Mouse (Mus musculus): ENCODE measurements around the gene Krt1. TPM values are rescaled to one million over a fixed set of nuclear protein-coding genes. Genes with fewer than 3 reads are reported as not detected.

Krt1 gene
- 4.2 and 4.7 TPM in 2 replicates for polyA plus RNA-seq (2015; fragmentation: Nextera tagmentation; extraction: Ambion mirVana)

DNA sequence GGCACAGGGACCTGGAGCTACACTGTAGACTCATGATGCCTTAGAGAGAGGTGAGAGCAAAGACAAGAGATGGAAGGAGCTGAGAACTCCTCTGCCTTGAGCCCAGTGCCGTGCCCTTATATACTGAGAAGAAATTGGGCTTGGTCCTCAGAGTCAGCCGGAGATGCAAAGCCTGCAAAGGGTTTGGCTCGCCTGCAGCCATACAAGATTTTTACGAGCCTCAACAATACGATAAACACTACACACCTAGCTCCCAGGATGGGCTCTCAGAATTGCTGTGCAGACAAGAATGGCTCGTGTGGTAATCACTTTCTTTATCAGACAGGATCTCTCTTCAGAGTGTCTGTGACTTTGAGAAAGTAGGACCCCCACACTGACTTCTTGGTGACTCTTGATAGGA is at the start of gene Krt1:
TSS of gene Krt1 (minus strand) at position 101 of the 400 bp plus-strand sequence.
- Histone ChIP-seq H3K4me2 (replicated peaks) (no peak within 1 kb of the TSS), H3K9ac (replicated peaks) (no peak within 1 kb of the TSS), H3K4me1 (replicated peaks) (peaks cover 9% of the 10 kb centered on the region), H3K9me3 (no peaks in the 10 kb centered on the region), H3K4me3 (replicated peaks) (no peak within 1 kb of the TSS), H3K27ac (no peak within 1 kb of the TSS), H3K27me3 (peaks cover 9% of the 10 kb centered on the region; the same call in 1 of the 2 replicates), H3K36me3 (no peaks in the 10 kb centered on the region)
- ATAC-seq = no peak
- WGBS = 81% methylated on average over 6 of the region's 6 CpGs

DNA sequence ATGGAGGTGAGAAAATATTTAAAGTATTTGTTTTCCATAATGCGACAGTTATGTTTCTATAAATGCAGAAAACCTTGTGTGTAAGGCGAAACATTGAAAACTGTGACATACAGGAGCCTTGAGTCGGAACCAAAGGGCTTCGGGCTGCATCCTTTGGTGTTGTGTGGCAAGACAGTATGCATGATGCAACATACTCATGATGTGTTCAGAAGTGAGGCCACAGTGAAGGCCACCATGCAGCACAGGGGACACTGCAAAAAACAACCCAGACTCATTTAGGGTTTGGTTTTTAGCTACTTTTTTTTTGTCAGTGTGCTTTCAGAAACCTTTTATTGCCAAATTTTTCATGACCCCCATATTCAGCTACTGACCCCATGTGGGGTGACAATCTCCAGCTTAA is 44.6 kb upstream of the Krt1 start:
- no peak overlapping the region for H3K4me2 ChIP-seq (replicated peaks)
- no peaks in the 10 kb centered on the region for H3K9me3 ChIP-seq
- no peak for ATAC-seq
- no peak overlapping the region for H3K9ac ChIP-seq (replicated peaks)
- H3K4me1 ChIP-seq (replicated peaks) = no peaks in the 10 kb centered on the region
- no peak overlapping the region for H3K4me3 ChIP-seq (replicated peaks)
- 90% methylated on average over 4 of the region's 4 CpGs for WGBS
- no peaks in the 10 kb centered on the region for H3K36me3 ChIP-seq
- no peaks in the 10 kb centered on the region for H3K27me3 ChIP-seq
- H3K27ac ChIP-seq = no peak overlapping the region

DNA sequence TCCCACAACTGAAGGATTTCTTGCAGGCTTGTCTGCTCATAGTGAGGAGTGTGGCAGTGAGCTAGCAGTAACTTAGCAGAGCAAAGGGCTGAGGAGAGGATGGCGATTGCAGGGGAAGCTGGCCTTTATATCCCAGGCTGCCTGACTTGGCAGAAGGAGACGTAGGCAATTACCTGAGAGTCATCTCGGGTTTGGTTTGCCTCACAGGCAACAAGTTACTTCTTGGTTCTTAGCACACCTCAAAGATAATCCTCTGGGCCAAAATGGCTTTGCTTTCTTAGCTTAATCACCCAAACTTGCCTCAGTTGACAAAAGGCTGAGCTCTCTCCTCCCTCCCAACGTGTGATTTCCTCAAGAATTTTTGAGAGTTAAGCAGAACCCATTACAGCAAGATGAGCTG is 42.2 kb upstream of the Krt1 start, which contains the start of gene Krt76:
TSS of gene Krt76 (minus strand) at position 101 of the 400 bp plus-strand sequence.
- 70% methylated on average over 4 of the region's 4 CpGs for WGBS
- H3K9me3 ChIP-seq = no peaks in the 10 kb centered on the region
- ATAC-seq = no peak
- H3K27me3 ChIP-seq = 0 out of 2 replicates have a peak, but pooled peaks cover 5% of the 10 kb centered on the region
- H3K36me3 ChIP-seq = no peaks in the 10 kb centered on the region
- no peak within 1 kb of the TSS for H3K4me2 ChIP-seq (replicated peaks)
- H3K4me1 ChIP-seq (replicated peaks) = no peaks in the 10 kb centered on the region
- no peak within 1 kb of the TSS for H3K27ac ChIP-seq
- H3K9ac ChIP-seq (replicated peaks) = no peak within 1 kb of the TSS
- H3K4me3 ChIP-seq (replicated peaks) = no peak within 1 kb of the TSS

DNA sequence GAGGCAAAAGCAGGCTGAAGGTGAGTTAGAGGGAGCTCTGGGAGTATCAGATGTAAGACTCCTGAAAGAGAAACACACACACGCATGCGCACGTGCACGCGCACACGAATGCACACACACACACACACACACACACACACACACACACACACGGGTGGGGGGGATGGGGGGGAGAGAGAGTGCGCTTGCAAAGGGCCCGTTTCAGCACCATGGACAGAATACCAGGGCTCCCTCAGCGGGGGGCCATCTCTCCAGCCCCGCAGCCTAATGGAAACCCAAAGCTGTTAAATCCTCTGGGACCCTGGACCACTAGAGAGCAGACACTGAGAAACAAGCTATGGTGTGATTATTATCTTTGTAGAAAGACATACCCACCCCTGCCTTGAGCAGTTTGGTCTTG is 29.2 kb upstream of the Krt1 start:
- no peak for ATAC-seq
- Histone ChIP-seq H3K4me2 (replicated peaks) (no peak overlapping the region), H3K36me3 (no peaks in the 10 kb centered on the region)

DNA sequence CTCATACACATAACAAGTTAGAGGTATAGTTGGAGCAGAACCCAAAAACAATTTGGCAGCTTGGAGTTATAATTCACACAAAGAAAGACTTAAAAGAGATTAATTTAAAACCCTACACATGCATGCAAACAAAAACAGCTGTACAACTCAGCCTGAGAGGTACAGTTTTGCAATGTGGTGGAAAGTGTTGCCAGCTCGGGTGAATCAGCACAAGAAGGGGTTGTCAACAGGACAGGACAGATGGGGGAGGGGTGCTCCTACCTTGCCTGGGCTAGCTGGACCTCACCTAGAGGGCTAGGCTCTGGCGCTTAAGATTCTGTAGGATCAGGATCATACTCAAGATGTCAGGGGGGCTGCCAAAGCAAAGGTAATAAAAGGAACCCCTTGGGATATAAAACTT is 27.4 kb upstream of the Krt1 start:
- Histone ChIP-seq H3K36me3 (no peaks in the 10 kb centered on the region), H3K4me2 (replicated peaks) (no peak overlapping the region), H3K27me3 (0 out of 2 replicates have a peak, but pooled peaks cover 4% of the 10 kb centered on the region), H3K27ac (no peak overlapping the region), H3K4me1 (replicated peaks) (no peaks in the 10 kb centered on the region), H3K4me3 (replicated peaks) (no peak overlapping the region), H3K9ac (replicated peaks) (no peak overlapping the region), H3K9me3 (no peaks in the 10 kb centered on the region)
- WGBS = 65% methylated on average over 2 of the region's 2 CpGs
- no peak for ATAC-seq

More for the DNA sequence above, 29.2 kb upstream of the Krt1 start:
- Histone ChIP-seq H3K9ac (replicated peaks) (no peak overlapping the region), H3K27me3 (0 out of 2 replicates have a peak, but pooled peaks cover 4% of the 10 kb centered on the region), H3K4me1 (replicated peaks) (no peaks in the 10 kb centered on the region), H3K9me3 (no peaks in the 10 kb centered on the region), H3K27ac (no peak overlapping the region), H3K4me3 (replicated peaks) (no peak overlapping the region)
- 25% methylated on average over 11 of the region's 11 CpGs for WGBS

DNA sequence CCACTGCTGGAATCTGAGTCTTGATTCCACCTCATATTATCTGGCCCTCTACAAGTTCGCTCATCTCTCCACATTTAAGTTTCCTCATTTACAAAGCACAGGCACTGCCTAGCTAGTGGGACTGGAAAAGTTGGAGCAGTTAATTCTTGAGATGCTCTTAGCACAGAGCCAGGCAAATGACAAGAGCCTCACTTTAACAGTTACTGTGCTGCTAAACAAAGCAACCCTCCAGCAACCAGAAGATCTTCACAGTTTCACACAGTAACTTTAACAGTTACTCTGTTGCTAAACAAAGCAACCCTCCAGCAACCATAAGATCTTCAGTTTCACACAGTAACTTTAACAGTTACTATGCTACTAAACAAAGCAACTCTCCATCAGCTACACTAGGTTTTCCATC is 23.8 kb upstream of the Krt1 start:
- H3K4me2 ChIP-seq (replicated peaks) = no peak overlapping the region
- H3K27me3 ChIP-seq = 0 out of 2 replicates have a peak, but pooled peaks cover 4% of the 10 kb centered on the region
- ATAC-seq = no peak
- H3K4me3 ChIP-seq (replicated peaks) = no peak overlapping the region
- H3K4me1 ChIP-seq (replicated peaks) = peaks cover 4% of the 10 kb centered on the region; the same call in 1 of the 2 replicates
- no peak overlapping the region for H3K27ac ChIP-seq
- H3K9ac ChIP-seq (replicated peaks) = no peak overlapping the region
- 90% methylated on average over 1 of the region's 1 CpGs for WGBS
- no peaks in the 10 kb centered on the region for H3K9me3 ChIP-seq
- no peaks in the 10 kb centered on the region for H3K36me3 ChIP-seq

DNA sequence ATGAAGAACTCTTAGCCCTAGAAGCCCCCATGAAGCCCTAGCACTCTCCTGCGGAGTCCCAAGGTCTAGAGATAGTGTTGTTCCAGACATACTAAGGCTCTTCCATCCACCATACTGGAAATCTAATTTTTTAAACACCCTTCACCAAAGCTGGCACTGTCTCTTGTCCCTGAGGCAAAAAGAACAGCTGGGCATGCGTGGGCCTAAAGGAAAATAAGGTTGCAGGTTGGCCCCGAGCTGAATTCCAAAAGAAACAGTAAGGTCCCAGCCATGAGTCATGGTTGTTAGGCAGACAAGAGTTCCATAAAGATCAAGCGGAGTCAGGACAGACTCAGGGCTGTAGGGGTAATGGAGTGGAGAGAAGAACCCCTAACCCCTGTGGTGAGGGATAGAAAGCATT is 22.6 kb upstream of the Krt1 start:
- Histone ChIP-seq H3K4me2 (replicated peaks) (no peak overlapping the region), H3K4me3 (replicated peaks) (no peak overlapping the region), H3K4me1 (replicated peaks) (peaks cover 6% of the 10 kb centered on the region; the same call in 1 of the 2 replicates), H3K9me3 (no peaks in the 10 kb centered on the region), H3K9ac (replicated peaks) (no peak overlapping the region), H3K27me3 (0 out of 2 replicates have a peak, but pooled peaks cover 4% of the 10 kb centered on the region), H3K27ac (no peak overlapping the region), H3K36me3 (no peaks in the 10 kb centered on the region)
- no peak for ATAC-seq
- 60% methylated on average over 4 of the region's 4 CpGs for WGBS

DNA sequence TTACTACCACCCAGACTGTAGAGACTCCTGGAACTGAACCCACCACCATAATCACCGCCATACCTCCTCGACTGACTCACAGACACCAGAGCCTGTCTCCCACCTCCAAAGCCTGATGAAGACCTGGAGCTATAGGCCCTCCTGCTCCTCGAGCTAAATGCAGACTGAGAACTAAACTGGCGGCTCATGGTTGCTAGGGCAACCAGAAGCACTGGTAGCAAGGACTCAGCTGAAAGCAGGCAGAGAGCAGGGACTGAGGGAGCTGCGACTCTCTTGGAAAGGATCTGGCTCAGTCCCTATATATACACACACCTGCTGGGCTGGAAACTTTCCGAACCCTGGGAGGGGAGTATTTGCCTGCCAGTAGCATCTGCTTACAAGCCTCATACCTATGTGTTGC is 18.8 kb upstream of the Krt1 start, which contains the start of gene Krt77:
TSS of gene Krt77 (minus strand) at position 275 of the 400 bp plus-strand sequence.
- Histone ChIP-seq H3K4me3 (replicated peaks) (no peak within 1 kb of the TSS), H3K27ac (0 out of 2 replicates have a peak within 1 kb of the TSS, but pooled peaks have one; percentile 19), H3K9ac (replicated peaks) (no peak within 1 kb of the TSS), H3K4me2 (replicated peaks) (no peak within 1 kb of the TSS), H3K27me3 (no peaks in the 10 kb centered on the region), H3K36me3 (no peaks in the 10 kb centered on the region), H3K9me3 (no peaks in the 10 kb centered on the region), H3K4me1 (replicated peaks) (peaks cover 6% of the 10 kb centered on the region; the same call in 1 of the 2 replicates)
- 30% methylated on average over 6 of the region's 6 CpGs for WGBS
- no peak for ATAC-seq

DNA sequence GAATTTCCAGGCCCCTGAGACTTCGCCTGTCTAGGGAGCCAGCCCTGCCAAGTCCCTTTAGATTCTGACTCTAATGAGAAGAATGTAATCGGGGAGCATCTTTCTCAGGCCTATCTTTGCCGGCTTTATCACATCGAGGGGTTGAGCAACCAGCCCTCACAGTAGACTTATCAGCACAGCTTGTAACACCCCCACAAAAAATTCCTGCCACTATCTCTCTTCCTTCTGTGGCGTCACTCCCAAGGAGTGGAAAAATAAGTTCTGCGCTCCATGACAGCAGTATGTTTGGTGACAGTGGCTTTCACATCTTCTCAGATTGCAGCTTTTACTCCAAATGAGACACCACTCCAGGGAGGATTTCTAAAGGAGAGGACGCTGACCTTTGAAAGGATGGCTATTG is 16.2 kb upstream of the Krt1 start:
- no peak overlapping the region for H3K9ac ChIP-seq (replicated peaks)
- WGBS = 87% methylated on average over 7 of the region's 7 CpGs
- no peak overlapping the region for H3K4me3 ChIP-seq (replicated peaks)
- H3K36me3 ChIP-seq = no peaks in the 10 kb centered on the region
- H3K4me1 ChIP-seq (replicated peaks) = peaks cover 6% of the 10 kb centered on the region; the same call in 1 of the 2 replicates
- ATAC-seq = no peak
- no peak overlapping the region for H3K4me2 ChIP-seq (replicated peaks)
- H3K9me3 ChIP-seq = no peaks in the 10 kb centered on the region
- H3K27me3 ChIP-seq = no peaks in the 10 kb centered on the region
- H3K27ac ChIP-seq = no peak overlapping the region

DNA sequence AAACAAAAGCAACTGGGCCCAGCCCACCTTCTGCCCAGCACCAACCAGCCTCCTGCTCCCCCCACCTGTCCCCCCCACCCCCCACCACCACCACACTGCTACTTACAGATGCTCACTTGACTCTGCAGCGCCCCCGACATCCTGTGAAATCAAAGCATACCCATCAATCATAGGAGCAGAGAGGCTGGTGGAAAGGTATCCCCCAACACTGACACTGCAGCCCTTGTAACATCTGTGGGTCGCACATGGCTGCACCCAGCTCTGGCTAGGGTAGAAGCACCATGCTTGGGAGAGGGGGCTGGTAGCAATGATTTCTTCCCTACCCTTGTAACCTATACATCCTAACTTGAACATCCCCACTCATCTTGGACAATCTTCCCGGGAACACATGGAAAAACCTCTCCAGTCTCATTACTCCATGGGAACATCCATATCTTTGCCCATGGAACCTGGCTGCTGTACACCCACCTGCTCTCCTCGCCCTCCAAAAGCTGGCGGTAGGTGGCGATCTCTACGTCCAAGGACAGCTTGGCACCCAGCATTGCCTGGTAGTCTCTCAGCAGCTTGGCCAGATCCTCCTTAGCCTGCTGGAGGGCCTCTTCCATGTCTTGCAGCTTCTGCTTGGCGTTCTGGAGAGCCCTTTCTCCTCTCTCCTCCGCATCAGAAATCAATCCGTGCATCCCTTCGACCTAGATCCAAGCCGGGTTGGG is 10.0 kb upstream of the Krt1 start:
- H3K9ac ChIP-seq (replicated peaks) = no peak overlapping the region
- 0 out of 2 replicates have a peak, but pooled peaks have one; percentile 31 for ATAC-seq
- H3K9me3 ChIP-seq = no peaks in the 10 kb centered on the region
- H3K27me3 ChIP-seq = peaks cover 35% of the 10 kb centered on the region
- WGBS = 61% methylated on average over 13 of the region's 13 CpGs
- H3K4me2 ChIP-seq (replicated peaks) = peak overlapping the region; percentile 78
- peaks cover 20% of the 10 kb centered on the region for H3K4me1 ChIP-seq (replicated peaks)
- H3K36me3 ChIP-seq = no peaks in the 10 kb centered on the region
- no peak overlapping the region for H3K27ac ChIP-seq
- H3K4me3 ChIP-seq (replicated peaks) = peak overlapping the region; percentile 47

DNA sequence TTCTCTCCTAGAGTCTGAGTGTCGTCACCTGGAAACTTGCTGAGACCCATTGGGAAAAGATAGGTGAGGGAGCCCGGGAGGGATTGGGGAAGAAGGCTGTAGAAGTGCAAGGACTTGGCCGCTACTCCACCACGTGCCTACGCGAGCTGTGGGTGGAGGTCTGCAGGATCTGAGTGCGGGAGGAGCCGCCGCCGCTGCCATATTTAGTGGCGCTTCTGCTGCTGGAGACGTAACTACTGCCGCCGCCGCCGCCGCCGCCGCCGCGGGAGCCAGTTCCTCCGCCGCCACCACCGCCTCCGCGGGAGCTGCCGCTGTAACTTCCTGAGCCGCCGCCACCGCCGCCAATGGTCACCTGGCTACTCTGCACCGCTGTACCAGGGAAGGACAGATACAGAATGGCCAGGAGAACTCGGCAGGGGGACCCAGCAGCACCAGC is 9.2 kb upstream of the Krt1 start:
- Histone ChIP-seq H3K27me3 (peaks cover 35% of the 10 kb centered on the region), H3K27ac (no peak overlapping the region), H3K4me3 (replicated peaks) (peak overlapping the region; percentile 47), H3K9ac (replicated peaks) (peak overlapping the region; percentile 61), H3K9me3 (no peaks in the 10 kb centered on the region), H3K36me3 (no peaks in the 10 kb centered on the region), H3K4me2 (replicated peaks) (peak overlapping the region; percentile 78), H3K4me1 (replicated peaks) (peaks cover 20% of the 10 kb centered on the region)
- WGBS = under 1% methylated on average over 33 of the region's 33 CpGs
- peak; percentile 68; the same call in 1 of the 2 replicates for ATAC-seq

DNA sequence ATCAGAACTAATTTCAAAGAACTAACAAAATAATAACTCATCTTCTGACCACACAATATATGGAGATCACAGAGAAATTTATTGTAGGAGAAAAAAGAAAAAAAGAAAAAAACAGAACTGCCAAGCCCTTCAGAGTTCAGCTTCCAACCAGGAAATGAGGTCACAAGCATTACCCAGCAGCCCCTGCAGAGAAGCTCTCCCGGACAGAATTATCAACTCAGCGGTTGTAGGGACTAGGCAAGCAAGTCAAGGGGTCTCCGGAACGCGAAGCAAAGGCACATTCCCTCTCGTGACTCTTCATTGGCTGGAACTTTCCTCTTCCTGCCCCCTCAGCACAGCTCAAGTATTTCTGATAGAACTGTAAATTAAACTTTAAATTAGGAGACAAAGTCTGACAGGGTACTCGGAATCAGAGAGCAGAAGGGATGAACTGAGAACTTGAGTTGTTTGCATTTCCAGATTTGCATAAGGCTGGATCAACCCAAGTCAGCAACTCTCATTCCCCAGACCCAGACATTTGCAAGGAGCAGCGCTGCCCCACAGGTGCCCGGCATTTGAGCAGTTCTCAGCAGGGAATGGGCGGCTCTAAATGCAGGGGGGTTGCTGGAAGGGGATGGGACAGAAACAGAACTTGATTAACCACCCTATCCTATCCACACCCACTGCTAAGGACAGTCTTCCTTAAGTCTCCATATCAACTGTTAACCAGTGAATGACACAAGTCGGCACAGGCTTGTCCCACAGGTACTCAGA is 8.3 kb upstream of the Krt1 start:
- peak overlapping the region; percentile 78 for H3K4me2 ChIP-seq (replicated peaks)
- no peak overlapping the region; the same call in 1 of the 2 replicates for H3K9ac ChIP-seq (replicated peaks)
- ATAC-seq = no peak
- no peak overlapping the region for H3K27ac ChIP-seq
- H3K36me3 ChIP-seq = no peaks in the 10 kb centered on the region
- peak overlapping the region; percentile 47; the same call in 1 of the 2 replicates for H3K4me3 ChIP-seq (replicated peaks)
- H3K4me1 ChIP-seq (replicated peaks) = peaks cover 23% of the 10 kb centered on the region
- no peaks in the 10 kb centered on the region for H3K9me3 ChIP-seq
- 9% methylated on average over 11 of the region's 11 CpGs for WGBS
- H3K27me3 ChIP-seq = peaks cover 35% of the 10 kb centered on the region
